Mouse (Mus musculus) heart, adult 2 months (tissue): ENCODE measurements around the gene Cntn5.

Experiments
- EP300 ChIP-seq: fragments of 200-500 bp; IDR thresholded peaks from 2 replicates; pipeline ENCODE4 v1.6.1; 2011; ENCODE audit warnings: low read depth, low read length, control low read depth; ENCODE audit not compliant: insufficient read depth
- POLR2A ChIP-seq: fragments of 200-500 bp; IDR thresholded peaks from 2 replicates; pipeline ENCODE4 v1.6.1; 2011; ENCODE audit warnings: mild to moderate bottlenecking, low read depth, low read length, control low read depth; ENCODE audit not compliant: insufficient read depth

GRCm38 (mm10) chr9:9960610-9961172, 943.9 kb downstream of the Cntn5 start:
- no peak for TF ChIP-seq POLR2A
- TF ChIP-seq EP300: no peak
